Mouse (Mus musculus) cerebellum, postnatal 14 days (tissue): ENCODE data around the gene Tns1.
A peak's percentile ranks its signal among the peaks of the same experiment; 100 is the strongest.
"Not testable (repeated sequence)": the region's sequence is repeated elsewhere in the genome, so short reads cannot be mapped to it uniquely, and the experiment has no call there.

Experiments
- DNase-seq, 2 experiments: peaks; one replicate each; pipeline ENCODE4 v3.0.0; 2021; ENCODE audit warnings: mixed read lengths in 2 of 2

Gene Tns1

GRCm38 (mm10) chr1:73907166-73907565 lies 217.1 kb downstream of the Tns1 start:
- DNase-seq = no peak

GRCm38 (mm10) chr1:73906376-73906775 lies 217.9 kb downstream of the Tns1 start:
- DNase-seq = peak in 1 of 2 experiments; percentile 37

DNA sequence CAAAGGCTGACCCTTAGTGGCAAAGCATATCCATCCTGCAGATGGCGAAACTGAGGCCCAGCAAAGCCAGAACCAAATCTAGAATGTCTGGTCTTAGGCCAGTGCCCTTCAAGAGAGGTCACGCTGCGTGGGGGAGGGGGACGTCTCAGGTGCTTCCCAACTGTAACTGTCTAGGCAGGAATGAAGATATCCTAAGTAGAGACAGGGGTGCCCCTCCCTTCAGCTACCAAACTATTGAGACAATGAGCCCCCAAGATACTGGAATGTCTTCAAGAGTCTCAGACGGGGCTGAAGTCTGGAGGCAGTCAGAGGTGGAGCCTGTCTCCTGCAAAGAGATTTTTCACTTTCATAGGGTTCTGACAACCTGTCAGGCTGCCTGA lies 218.4 kb downstream of the Tns1 start:
- DNase-seq = no peak

GRCm38 (mm10) chr1:73905111-73905810 lies 219.0 kb downstream of the Tns1 start:
- DNase-seq = no peak

- DNase-seq = no peak
Observed at GRCm38 (mm10) chr1:73904641-73905040, 219.6 kb downstream of the Tns1 start.

- DNase-seq = no peak
Observed at GRCm38 (mm10) chr1:73903035-73903434, 221.2 kb downstream of the Tns1 start.

GRCm38 (mm10) chr1:73902171-73902991 lies 221.9 kb downstream of the Tns1 start:
- DNase-seq = peak; percentile 79 to 82

DNA sequence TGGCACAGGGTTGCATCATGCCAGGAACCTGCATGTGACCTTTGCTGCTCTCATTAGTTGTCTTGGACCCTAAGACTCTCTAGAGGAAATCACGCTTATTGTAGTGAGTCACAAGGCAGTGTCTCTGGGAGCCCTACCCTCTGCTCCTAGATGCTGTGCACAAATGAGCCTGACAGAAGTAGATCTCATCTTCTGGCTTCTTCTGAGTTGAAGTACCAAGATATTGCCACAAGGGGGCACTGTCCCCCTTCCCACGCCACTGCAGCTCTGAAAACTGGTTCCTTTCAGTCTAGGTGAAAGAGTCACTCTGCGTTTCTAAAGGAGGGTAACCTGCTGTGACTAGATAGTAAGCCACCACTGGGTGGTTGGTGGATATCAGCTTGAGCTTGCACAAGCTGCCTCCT lies 222.8 kb downstream of the Tns1 start:
- peak; percentile 85 to 88 for DNase-seq

GRCm38 (mm10) chr1:73895451-73895850 lies 228.8 kb downstream of the Tns1 start:
- not testable (repeated sequence) for DNase-seq

DNA sequence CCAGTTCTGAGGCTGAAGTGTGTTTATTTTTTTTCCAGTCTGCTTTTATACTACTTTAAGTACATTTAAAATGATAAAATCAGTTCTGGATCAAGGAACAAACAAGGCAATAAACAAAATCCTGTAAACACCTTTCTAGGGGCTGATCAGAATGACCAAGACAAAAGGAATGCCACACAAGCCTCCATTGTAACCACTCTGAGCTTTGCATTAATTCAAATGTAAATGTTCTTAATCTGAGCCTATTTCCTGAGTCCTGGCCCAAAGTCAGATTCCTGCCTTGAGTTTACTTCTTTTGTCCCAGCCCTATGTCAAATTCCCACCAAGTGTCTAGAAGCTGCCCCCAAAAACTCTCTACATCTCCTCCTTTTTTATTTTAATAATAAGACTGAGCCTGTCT lies 243.5 kb downstream of the Tns1 start:
- no peak for DNase-seq

- no peak for DNase-seq
Observed at GRCm38 (mm10) chr1:73875676-73876218, 248.5 kb downstream of the Tns1 start.

GRCm38 (mm10) chr1:73864314-73864713 lies 259.9 kb downstream of the Tns1 start:
- peak in 1 of 2 experiments; percentile 20 for DNase-seq

GRCm38 (mm10) chr1:73863074-73863431 lies 261.2 kb downstream of the Tns1 start:
- DNase-seq = no peak

GRCm38 (mm10) chr1:73862323-73863073 lies 261.8 kb downstream of the Tns1 start:
- peak; percentile 46 to 78 for DNase-seq

GRCm38 (mm10) chr1:73860421-73860820 lies 263.8 kb downstream of the Tns1 start:
- no peak for DNase-seq
